Mouse (Mus musculus) frontal cortex, postnatal 25 days (tissue): ENCODE data around the gene Camkmt.

ENCODE experiments used
- DNase-seq, 2 experiments: peaks; one replicate each; pipeline ENCODE4 v3.0.0; 2022; ENCODE audit warnings: low spot score in 2 of 2

Gene Camkmt

DNA sequence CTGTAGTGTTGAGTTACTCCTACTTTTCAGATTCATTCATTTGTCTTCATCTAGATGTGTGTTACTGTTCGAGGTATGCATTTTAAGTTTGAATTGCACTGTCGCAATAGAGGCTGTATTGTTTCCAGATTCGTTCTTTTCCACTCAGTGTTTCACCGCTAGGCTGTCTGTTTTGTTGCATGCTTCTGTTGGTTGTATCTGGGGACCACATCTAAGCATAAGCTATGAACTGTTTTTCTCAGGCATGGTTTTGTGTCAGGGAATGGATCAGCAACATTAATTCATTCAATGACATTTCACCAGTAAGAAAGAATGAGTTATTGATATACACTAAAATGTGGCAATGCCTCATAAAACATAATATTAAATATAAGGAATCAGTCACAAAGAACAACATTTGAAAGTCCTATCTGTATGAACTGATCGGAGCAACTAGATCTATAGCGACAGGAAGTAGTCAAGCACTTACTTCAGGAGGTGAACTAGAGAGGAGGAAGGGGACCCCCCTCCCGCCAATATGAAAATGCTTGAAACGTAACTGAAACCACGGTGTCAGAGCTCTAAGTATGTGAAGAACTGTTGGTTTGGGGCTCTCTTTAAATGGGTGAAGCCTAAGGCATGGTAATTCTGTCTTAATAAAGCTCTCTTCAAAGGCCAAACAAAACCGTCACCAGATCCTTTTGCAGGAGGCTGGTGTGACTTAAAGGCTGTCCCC lies 80.3 kb downstream of the Camkmt start:
- no peak for DNase-seq

DNA sequence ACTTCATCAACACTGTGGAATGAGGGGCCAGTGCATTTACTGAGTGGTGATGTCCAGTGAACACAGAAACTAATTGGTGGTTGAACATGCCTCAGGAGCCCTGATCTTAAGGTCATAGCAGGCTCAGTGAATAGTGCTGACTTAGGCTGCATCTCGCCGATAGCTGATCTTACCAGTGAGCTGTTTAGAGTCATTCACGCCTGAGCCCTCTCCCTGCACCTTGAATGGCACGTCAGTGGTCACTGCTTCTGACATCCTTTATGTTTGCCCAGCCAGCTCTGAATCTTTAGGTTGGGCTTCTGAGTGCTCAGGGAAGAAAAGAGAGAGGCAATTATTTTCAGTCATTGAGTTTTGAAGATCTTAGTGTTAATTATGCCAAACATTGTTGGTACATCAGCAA lies 81.6 kb downstream of the Camkmt start:
- no peak for DNase-seq

DNA sequence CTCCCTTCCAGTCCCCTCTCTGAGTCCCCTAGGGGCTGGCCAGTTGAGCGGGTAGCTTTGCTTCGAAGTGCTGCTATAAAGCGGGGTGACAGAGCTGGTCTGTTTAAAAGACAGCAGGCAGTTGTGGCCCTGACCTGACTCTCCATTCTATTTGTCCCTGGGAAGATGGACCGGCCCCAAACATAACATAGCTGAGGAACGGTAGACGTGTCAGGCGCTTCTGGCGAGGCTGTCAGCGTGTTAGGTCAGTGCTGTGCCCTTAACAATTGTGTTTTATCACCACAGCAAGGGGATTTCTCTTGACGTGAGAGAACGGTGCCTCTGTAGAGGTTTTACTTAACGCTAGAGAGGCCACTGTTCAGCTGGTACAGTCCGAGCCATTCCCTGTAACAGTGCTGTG lies 86.9 kb downstream of the Camkmt start:
- no peak for DNase-seq

DNA sequence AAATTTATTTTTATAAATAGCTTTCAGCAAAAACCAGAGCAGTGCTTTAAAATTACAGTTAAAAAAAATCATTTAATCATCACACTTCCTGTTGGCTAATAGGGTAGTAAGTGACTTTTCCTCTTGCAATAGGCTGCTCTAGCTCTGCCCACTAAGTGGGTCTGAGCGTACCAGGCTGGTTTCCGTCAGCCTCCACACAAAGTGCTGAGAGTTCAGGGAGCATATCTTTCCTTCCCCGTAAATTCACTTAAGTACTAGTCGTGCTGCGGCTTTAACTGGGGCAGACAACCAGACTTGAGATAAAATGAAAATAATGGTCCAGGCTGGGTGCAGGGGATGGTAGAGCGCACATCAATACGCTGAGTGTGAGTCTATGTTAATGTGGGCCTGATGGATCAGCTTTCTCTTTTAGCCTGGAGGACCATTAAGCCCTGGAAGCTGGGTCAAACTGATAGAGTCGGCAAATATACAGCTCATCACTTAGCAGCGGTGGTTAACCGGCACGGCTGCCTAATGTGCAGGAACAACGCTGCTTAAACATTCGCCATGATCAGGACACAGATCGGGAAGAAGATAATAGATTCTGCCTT lies 90.2 kb downstream of the Camkmt start:
- DNase-seq, result no peak

DNA sequence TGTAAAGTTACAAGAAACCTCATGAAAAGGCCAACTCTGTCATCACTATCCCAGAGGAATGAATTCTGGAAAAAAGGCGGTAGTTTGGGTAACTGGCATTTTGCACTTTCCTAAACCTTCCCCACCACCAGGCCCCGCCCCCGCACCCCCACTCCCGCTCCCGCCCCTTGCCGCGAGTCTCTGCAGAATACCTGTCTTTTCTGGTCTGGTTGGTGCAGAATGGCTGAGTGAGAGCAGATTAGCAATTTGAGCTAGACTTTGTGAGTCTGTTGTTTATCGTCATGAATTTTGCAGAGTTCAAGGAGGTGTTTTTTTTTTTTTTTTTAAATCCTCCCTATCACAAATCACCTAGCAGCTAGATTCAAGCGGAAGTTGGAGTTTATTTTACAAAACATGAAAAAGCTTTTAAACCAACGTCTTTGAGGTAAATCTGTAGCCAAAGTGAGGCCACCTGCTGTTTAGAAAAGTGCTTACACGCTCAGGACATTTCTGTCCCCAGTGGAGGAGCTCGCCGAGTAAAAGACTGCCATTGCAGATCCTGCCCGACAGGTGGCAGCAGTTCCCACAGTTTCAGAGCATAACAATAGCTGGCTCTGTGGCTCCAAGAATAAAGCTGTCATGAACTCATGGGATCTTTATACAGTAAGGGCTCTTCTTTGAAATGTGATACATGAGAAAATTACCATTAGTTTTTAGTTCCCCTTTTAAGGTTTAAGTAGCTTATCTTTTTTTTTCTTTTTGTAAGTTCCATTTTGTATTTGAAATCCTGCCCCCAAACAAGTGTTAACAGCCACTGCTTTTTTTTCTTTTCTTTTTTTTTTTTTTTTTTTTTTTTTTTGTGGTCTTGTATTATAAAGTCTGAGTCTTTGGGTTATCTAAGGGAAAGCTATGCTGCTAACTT lies 99.1 kb downstream of the Camkmt start:
- peak; percentile 82 for DNase-seq

DNA sequence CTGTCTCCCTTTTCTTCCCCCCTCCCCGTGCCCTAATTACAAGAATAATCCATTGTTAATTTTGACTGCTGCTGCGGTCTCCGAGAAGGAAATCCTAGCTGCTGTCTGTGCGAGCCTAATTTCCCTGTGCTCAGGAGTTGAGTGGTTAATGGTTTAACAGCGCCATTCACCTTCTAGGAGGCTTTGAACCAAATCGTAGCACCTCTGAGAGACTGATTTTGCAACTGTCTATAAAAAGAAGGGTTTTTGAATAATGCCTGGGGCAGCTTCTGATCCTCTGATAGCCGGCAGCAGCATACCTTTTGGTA lies 99.7 kb downstream of the Camkmt start:
- DNase-seq, result no peak

DNA sequence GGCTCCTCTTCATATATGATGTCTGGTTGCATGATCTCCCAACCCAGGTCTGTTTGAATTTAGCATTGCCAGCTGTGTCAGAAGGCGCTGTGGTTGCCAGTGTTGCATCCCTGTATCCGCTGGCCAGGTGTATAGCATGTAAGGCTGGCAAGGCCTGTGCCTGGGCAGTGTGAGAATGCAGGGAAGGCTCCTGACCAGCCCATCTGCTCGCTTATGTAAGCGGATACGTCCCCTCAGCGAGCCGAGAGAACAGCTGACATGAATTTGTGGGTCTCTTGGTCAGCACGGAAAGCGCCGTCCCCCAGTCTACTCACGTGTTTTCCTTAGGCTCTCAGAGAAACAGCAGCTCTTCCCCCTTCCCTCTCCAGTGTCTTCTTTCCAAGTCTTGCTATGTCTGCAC lies 102.9 kb downstream of the Camkmt start:
- DNase-seq, result no peak

DNA sequence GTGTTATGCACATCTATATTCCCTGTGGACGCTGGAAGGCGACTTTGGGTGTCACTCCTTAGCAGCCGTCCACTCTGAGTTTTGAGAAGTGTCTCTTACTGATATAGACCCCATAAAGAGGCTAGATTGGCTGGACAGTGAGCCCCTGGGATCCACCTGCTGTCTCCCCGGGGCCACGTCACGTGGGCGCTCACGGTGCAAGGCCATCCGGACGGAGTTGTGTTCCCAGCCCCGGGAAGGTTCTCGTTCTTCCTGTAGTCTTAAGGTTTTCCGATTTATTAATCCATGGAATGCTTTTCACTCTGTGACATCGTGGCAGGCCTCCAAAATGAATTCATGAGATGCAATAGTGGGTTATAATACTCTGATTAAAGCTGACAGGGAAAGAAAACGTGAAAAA lies 108.4 kb downstream of the Camkmt start:
- no peak for DNase-seq

DNA sequence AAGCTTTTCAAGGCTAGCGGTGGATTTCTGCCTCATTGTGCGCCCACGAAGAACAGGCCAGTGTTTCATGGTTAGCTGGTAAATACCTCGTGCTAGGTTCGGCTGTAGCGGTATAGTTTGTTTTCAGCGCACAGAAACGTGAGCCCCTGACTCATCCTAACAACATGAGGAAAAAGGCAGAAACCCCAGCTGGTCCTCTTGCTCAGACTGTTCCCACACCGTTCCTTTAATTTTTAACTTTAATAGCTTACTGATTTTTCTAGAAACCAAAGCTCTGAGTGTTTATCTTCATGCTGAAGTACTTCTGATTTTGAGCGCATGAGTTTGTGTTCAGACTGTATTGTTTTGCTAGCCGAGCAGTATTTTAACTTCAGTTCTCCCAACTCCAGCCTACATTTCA lies 109.0 kb downstream of the Camkmt start:
- DNase-seq, result no peak

DNA sequence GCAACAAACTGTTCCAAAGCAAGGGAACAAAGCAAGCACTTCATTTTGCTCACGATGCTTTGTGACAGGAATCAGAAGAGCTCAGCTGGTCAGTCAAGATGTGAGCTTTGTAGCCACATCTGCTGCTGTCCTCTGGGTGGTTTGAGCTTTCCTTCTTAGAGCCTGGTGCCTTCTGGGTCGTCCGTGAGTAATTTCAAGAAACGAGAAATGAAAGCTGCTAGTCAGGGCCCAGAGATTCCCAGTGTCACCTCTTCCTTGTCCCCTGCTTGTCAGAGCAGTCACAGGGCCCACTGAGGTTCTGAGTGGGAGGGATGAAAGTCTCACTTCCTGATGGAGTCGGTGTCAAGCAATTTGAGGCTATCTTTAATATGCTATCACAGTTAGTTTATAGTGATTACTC lies 127.7 kb downstream of the Camkmt start:
- DNase-seq, result no peak

DNA sequence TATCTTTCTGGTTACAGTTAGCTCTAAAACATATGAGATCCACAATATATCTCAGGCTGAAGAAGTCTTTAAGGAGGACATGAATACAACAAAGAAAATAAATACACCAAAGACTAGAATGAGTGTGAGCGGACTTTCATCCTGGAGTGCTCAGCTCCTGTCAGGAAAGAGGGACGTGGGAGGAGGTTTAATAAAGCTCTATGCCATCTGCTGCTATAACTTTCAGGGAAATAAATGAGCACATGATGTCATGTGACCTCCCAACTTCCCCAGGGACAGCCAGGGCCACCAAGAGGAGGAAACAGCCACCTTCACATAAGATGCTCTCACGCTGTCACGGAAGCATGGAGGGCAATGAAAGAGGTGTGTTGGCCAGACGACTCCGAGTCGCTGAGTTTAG lies 151.8 kb downstream of the Camkmt start:
- no peak for DNase-seq

DNA sequence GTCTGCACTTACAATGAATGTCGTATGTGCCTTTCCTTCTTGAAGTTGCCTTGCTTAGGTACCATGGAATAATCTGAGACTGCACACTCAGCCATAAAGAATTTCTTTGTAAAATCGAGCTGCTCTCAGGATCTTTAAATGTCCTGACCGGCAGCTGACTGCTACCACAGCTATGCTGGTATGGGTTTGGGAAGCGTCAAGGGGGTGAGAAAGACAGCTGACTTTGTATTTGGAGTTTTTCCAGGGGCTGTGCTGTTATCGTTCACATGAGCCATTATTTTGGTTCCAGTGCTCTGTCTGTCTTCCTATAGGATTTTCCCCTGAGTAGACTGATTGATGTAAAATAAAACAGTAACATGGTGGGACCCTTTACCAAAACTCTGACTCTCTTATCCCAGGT lies 158.6 kb downstream of the Camkmt start:
- no peak for DNase-seq

DNA sequence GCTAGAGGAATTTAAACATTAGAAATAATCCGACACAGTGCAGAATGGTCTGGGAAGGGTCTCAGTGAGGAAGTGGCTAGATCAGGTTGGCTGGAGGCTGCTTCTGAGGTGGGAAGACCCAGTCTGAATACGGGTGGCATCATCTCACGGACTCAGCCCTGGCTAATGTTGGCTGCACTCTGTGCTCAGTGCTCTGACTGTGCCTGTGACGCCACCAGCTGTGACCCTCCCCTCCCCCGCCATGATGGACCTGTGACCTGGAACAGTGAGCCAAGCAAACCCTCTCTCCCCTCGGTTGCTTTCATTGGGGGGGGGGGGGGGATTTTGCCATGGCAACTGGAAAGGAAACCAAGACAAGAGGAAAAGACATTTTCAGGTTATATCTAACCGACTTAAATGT lies 159.4 kb downstream of the Camkmt start:
- no peak for DNase-seq

DNA sequence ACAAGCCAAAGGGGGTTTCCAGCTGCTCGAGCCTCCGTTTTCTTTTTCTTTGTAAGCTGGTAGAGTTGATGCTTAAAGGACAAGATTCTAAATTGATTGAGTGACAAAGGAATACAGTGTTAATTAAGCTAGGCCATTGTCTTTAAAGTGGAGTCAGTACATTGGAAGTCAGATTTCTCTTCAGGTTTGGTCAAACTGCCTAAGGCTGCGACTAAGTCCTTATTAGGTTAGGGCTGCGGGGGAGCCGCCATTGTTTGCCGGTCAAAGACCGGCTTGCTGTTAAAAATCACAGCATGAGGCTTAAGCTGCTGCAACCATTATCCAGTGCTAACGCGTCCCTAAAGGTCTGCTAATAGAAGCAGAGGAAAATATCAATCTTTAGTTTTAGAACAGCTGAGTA lies 166.6 kb downstream of the Camkmt start:
- DNase-seq, result no peak

DNA sequence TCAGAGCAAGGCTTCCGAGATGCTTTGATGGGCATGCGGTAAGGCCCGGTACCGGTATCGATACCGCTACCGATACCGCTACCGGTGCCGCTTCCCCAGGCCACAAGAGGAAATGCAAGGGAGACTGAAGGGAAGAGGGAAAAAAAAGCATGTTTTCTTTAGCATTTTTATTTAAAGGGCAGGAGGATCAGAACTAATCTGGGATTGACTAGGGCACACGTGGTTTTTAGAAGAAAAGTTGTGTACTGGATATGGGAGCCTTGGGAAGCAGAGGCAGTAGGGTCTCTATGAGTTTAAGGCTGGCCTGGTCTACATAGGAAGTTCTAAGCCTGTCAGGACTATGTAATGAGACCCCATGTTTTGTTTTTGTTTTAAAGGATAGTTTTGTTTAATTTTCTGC lies 167.0 kb downstream of the Camkmt start:
- DNase-seq, result no peak

DNA sequence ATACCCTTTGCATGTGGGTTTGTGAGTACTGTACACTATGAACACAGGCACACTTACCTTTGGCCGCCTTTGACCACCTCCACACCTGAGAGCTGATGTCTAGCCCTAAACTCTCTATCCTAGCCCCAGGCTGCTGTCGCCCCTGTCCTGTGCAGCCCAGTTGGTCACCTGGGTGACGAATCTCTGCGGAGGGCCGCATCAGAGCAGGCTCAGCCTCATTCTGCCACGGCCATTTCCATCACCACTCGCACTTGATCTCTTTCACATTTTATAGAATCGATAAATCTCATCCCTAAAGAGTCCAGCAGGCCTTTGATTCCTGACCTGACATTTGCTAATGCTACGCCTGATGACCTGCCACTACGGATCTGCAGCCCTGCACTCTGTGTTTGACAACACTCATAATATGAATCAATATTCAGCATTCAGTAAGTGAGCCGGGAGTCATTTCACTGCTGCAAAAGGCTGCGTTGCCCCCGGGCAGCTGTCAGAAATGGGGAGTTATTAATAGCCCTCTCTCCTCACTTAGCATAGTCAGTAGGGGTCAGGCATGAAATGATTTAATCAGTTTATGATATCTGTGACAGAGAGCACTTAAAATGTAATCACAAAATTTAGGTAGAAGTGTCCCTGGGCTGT lies 168.5 kb downstream of the Camkmt start:
- no peak for DNase-seq

DNA sequence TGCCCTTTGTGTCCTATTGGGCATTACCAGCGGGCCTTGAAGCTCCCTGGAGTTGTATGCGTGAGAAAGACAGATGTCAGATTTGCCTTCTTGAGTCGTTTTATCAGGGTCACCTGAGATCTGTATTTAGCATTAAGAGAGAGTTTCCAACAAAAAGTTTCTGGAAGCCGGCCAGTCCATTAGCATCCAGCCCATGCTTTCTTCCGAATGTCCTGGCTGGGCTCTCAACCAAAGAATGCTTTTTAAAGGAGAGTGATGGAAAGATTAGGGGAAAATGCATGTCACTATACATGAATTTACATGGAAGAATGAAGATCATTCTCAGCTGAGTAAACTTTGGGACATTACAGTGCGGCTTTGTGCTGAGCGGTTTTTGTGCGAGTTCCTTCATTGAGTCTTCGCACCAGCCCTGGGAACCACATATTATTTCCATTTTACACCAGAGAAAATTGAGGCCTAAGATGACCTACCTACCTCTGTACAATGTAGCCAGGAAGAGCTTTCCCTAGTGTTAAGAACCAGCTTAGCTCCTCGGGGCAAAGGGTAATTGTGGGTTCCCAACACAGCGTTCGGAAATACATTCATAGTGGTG lies 176.6 kb downstream of the Camkmt start:
- DNase-seq, result no peak

DNA sequence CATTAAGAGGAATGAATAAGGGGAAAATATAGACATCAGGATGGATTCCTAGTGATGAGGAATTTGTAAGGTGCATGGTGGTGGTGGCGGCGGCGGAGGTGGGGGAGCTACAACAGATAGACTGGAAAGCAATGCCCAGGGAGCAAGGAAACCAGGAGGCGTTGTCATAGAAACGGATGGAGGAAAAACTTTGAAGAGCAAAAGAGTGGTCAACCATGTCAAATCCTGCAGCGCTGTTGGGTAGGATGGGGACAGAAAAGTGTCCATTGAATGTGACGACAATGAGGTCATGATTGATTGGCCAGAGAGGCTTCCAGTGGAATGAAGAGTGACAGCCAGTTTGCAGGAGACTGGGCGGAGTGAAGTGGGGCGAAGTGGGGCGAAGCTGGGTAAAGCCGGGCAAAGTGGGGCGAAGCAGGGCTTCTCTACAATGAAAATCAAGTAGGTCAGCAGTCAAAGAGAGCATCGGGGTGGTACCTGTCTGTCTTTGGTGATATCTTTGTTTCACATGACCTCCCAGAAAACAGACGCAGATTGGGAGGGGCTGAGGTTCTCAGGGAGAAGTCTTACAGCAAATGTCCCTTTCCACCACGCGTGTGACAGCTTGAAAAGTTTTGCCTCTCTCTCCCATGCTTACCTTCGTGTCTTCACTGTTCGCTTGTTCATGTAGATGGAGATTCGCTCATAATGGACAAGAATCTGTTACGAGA lies 181.3 kb downstream of the Camkmt start:
- no peak for DNase-seq

DNA sequence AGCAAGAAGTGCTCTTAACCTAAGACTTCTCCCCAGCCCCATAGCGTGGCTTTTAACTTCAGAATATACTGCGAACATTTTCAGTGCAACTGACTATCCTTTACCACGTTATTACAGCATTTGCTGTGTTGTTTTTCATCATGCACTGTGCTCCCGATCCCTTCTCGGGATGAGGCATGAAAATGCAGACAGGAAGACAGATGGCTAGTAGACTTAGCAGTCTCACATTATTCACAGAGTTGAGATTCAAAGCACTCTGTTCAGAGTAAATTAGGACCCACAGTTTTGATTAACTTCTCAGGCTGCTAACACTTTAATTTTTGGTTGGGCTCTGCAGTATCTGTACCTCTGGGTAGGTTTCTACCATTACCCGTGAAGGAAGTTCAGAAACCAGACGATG lies 189.4 kb downstream of the Camkmt start:
- DNase-seq, result no peak

DNA sequence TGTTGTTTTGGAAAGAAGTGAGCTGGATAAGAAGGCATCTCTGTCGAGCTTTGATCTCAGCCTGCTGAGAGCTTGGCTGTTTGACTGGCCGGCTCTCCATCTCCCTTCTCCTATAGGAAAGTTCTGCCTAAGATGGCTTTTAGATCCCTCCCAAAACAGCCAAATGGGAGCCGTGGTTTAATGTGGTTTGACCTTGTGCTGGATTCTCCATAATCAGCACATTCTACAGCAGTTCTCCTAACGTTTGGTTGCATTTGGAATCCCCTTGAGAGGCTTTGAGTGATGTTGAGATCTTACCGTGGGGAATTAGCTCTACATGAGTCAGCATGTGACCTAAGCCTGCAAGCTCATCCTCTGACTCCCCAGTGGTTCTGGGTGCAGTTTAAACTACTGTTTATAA lies 192.1 kb downstream of the Camkmt start:
- no peak for DNase-seq

DNA sequence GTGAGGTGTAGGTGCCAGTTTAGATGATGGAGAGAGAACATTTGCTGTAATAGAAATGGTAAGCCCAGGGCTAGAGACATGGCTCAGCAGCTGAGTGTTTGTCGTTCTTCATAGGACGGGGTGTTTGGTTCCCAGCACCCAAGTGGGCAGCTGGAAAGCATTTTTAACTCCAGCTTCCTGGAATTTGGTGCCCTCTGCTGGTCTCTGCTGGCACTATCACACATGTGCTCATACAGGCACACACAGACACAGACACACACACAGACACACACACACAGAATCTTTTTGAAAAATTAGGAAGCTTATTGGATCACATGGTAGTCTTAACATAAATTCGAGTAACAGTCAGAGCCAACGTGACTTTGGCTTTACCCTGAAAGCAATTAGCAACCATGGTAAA lies 200.8 kb downstream of the Camkmt start:
- DNase-seq, result no peak

DNA sequence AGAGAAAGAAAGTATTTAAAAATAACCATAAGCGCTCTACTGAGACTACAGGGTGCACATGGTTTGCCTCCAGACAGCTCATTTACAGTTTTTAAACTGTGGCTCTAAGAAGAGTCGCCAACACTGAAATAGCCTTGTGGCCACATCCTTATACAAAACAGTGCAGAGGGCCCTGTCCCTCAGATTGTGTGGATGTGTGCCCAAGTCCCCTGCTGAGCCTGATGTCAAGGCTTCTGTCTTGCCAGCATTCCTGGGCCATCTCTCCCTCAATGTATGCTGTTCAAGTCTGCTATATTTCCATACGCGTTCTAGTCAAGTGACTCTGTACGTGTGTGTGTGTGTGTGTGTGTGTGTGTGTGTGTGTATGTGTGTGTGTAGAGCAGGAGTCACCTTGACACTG lies 201.2 kb downstream of the Camkmt start:
- DNase-seq, result no peak
